Mouse (Mus musculus) CH12.LX (cell line): ENCODE results near the gene Mzt1.

Experiments used
- E2F4 ChIP-seq: IDR thresholded peaks from 2 replicates; pipeline ENCODE4 v1.6.1; 2011; ENCODE audit warnings: low read depth, low read length, improper control_type of control experiment; ENCODE audit not compliant: insufficient replicate concordance
- GABPA ChIP-seq: IDR thresholded peaks from 2 replicates; pipeline ENCODE4 v1.6.1; 2012; ENCODE audit warnings: low read depth, low read length, improper control_type of control experiment, inconsistent platforms; ENCODE audit not compliant: insufficient replicate concordance
- HCFC1 ChIP-seq: IDR thresholded peaks from 2 replicates; pipeline ENCODE4 v1.6.1; 2012; ENCODE audit warnings: low read depth, mild to moderate bottlenecking, inconsistent platforms, low read length, improper control_type of control experiment
- POLR2A ChIP-seq: IDR thresholded peaks from 2 replicates; pipeline ENCODE4 v1.6.1; 2011; ENCODE audit warnings: low read depth, mild to moderate bottlenecking, improper control_type of control experiment, low read length
- RAD21 ChIP-seq: IDR thresholded peaks from 2 replicates; pipeline ENCODE4 v1.6.1; 2011; ENCODE audit warnings: low read depth, mild to moderate bottlenecking, low read length, improper control_type of control experiment, moderate library complexity
- TBP ChIP-seq: conservative IDR thresholded peaks from 2 replicates; pipeline ENCODE4 v1.6.1; 2011; ENCODE audit warnings: low read depth, low read length, improper control_type of control experiment
- USF1 ChIP-seq: IDR thresholded peaks from 2 replicates; pipeline ENCODE4 v1.6.1; 2014; ENCODE audit warnings: low read depth, mild to moderate bottlenecking, inconsistent platforms, low read length, improper control_type of control experiment
- ZMIZ1 ChIP-seq: IDR thresholded peaks from 2 replicates; pipeline ENCODE4 v1.6.1; 2012; ENCODE audit warnings: low read depth, mild to moderate bottlenecking, inconsistent platforms, low read length, improper control_type of control experiment

GRCm38 (mm10) chr14:98989818-98990217, 56.1 kb downstream of the Mzt1 start:
- no peak for TF ChIP-seq E2F4
- TF ChIP-seq HCFC1, result no peak
- TF ChIP-seq GABPA, result no peak
- TF ChIP-seq RAD21, result no peak
- no peak for TF ChIP-seq POLR2A
- no peak for TF ChIP-seq USF1
- TF ChIP-seq ZMIZ1, result no peak
- TF ChIP-seq TBP, result no peak
